Mouse (Mus musculus) limb, embryonic 12.5 days (tissue): Measurements from ENCODE around the gene Cyp2w1. TPM values are rescaled to one million over a fixed set of nuclear protein-coding genes. Genes with fewer than 3 reads are reported as not detected.

Experiments used
- ATAC-seq: fragments of 200-750 bp; cut with Nextera tagmentation; 2 replicates; pipeline ENCODE4 v1.8.0; 2017; ENCODE audit warnings: low read depth, moderate TSS enrichment; ENCODE audit not compliant: insufficient number of reproducible peaks, insufficient read depth, low FRiP score, low TSS enrichment
- H3K27ac ChIP-seq: fragments of 300-500 bp; sonication (generic); 2 replicates; pipeline ENCODE4 v1.5.1; 2016; ENCODE audit warnings: mild to moderate bottlenecking, moderate library complexity
- H3K27me3 ChIP-seq: fragments of 300-500 bp; sonication (generic); 2 replicates; pipeline ENCODE4 v1.6.1; 2016; ENCODE audit warnings: mild to moderate bottlenecking, moderate library complexity
- H3K36me3 ChIP-seq: fragments of 300-500 bp; sonication (generic); 2 replicates; pipeline ENCODE4 v1.6.1; 2016; ENCODE audit warnings: mild to moderate bottlenecking, moderate library complexity
- H3K4me1 ChIP-seq: fragments of 300-500 bp; sonication (generic); replicated peaks from 2 replicates; pipeline ENCODE4 v1.6.1; 2016
- H3K4me2 ChIP-seq: fragments of 300-500 bp; sonication (generic); 2 replicates; pipeline ENCODE4 v1.6.1; 2016; ENCODE audit warnings: mild to moderate bottlenecking, moderate library complexity
- H3K4me3 ChIP-seq: fragments of 300-500 bp; sonication (generic); replicated peaks from 2 replicates; pipeline ENCODE4 v1.5.1; 2016; ENCODE audit warnings: mild to moderate bottlenecking
- H3K9ac ChIP-seq: fragments of 300-500 bp; sonication (generic); replicated peaks from 2 replicates; pipeline ENCODE4 v1.6.1; 2016; ENCODE audit warnings: mild to moderate bottlenecking, moderate library complexity
- H3K9me3 ChIP-seq: fragments of 300-500 bp; sonication (generic); 2 replicates; pipeline ENCODE4 v1.6.1; 2016; ENCODE audit warnings: mild to moderate bottlenecking, moderate library complexity
- WGBS: fragments of 180-500 bp; shearing (Covaris S2); methylation state at CpG from one replicate; pipeline ENCODE4 v1.1.7; 2016; 5-methylcytosine and 5-hydroxymethylcytosine counted together
- polyA plus RNA-seq: library from polyadenylated mRNA; unstranded; fragments of >200 nt; fragmentation: Nextera tagmentation; extraction: Ambion mirVana; gene quantifications from 2 replicates; pipeline ENCODE4 v1.2.1, GENCODE M21; 2016

Gene Cyp2w1
- polyA plus RNA-seq = 0.90 and 1.0 TPM in 2 replicates

DNA sequence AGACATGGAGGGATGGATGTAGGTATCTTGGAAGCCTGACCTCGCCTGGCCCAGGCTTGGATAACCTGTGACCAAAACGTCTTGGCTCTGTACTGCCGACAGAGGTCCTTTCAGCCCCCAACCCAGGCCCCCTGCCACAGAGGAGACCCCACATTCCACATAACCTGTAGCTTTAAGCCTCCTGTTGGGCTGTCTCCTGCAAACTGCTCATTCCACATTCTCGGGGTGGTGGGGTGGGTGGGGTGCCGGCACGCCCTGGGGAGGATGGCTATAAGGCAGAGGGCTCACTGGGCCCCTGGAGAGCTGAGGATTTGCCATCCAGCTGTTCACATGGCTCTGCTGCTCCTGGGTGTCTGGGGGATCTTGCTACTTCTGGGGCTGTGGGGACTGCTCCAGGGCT lies at the start of gene Cyp2w1:
Gene Cyp2w1 (plus strand): TSS at position 301 of the 400 bp plus-strand sequence.
- 48% methylated on average over 6 of the region's 6 CpGs for WGBS
- H3K4me1 ChIP-seq = peaks cover 32% of the 10 kb centered on the region
- ATAC-seq = no peak
- peaks cover 11% of the 10 kb centered on the region for H3K27me3 ChIP-seq
- peak within 1 kb of the TSS; percentile 40; the same call in 1 of the 2 replicates for H3K9ac ChIP-seq
- H3K36me3 ChIP-seq = no peaks in the 10 kb centered on the region
- H3K4me2 ChIP-seq = peak within 1 kb of the TSS; percentile 32
- 0 out of 2 replicates have a peak within 1 kb of the TSS, but pooled peaks have one; percentile 3 for H3K4me3 ChIP-seq
- H3K9me3 ChIP-seq = no peaks in the 10 kb centered on the region
- H3K27ac ChIP-seq = peak within 1 kb of the TSS; percentile 41; the same call in 1 of the 2 replicates

DNA sequence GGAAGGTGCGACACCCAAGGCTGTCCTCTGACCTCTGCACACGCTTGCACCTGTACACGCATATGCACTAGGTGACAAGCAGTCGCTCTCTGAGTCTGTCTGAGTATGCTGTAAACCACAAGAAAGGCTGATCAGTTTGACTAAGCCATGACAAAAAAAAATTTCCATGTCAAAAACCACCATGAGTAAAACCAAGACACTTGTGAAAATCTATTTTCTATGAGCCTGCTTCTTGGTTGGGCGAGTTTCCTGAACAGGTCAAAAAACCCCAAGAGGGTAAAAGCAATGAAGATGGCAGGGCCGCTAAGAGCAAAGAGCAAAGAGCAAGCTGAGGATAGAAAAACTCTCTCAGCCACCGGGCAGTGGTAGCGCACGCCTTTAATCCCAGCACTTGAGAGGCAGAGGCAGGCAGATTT lies 48.8 kb upstream of the Cyp2w1 start:
- WGBS = 89% methylated on average over 9 of the region's 9 CpGs

GRCm38 (mm10) chr5:139309946-139310345 lies 42.5 kb upstream of the Cyp2w1 start:
- WGBS = 79% methylated on average over 3 of the region's 3 CpGs

More for the DNA sequence above, 48.8 kb upstream of the Cyp2w1 start:
- Histone ChIP-seq H3K9me3 (no peaks in the 10 kb centered on the region), H3K4me3 (no peak overlapping the region), H3K4me2 (no peak overlapping the region), H3K36me3 (no peaks in the 10 kb centered on the region), H3K9ac (no peak overlapping the region), H3K27ac (no peak overlapping the region), H3K27me3 (0 out of 2 replicates have a peak, but pooled peaks cover 4% of the 10 kb centered on the region), H3K4me1 (no peaks in the 10 kb centered on the region)
- no peak for ATAC-seq

GRCm38 (mm10) chr5:139310477-139310876 lies 41.9 kb upstream of the Cyp2w1 start:
- Histone ChIP-seq H3K27me3 (no peaks in the 10 kb centered on the region), H3K4me1 (no peaks in the 10 kb centered on the region), H3K9me3 (no peaks in the 10 kb centered on the region), H3K4me2 (no peak overlapping the region), H3K27ac (no peak overlapping the region), H3K9ac (no peak overlapping the region), H3K4me3 (no peak overlapping the region), H3K36me3 (no peaks in the 10 kb centered on the region)
- no peak for ATAC-seq
- WGBS = 91% methylated on average over 4 of the region's 4 CpGs

More at GRCm38 (mm10) chr5:139309946-139310345, 42.5 kb upstream of the Cyp2w1 start:
- Histone ChIP-seq H3K9ac (no peak overlapping the region), H3K27ac (no peak overlapping the region), H3K4me2 (no peak overlapping the region), H3K4me3 (no peak overlapping the region), H3K9me3 (no peaks in the 10 kb centered on the region), H3K27me3 (no peaks in the 10 kb centered on the region), H3K36me3 (no peaks in the 10 kb centered on the region), H3K4me1 (no peaks in the 10 kb centered on the region)
- no peak for ATAC-seq

GRCm38 (mm10) chr5:139311822-139312221 lies 40.6 kb upstream of the Cyp2w1 start:
- H3K4me1 ChIP-seq = no peaks in the 10 kb centered on the region
- no peak overlapping the region for H3K4me2 ChIP-seq
- ATAC-seq = no peak
- no peak overlapping the region for H3K4me3 ChIP-seq
- H3K36me3 ChIP-seq = no peaks in the 10 kb centered on the region
- no peak overlapping the region for H3K27ac ChIP-seq
- WGBS = 93% methylated on average over 9 of the region's 9 CpGs
- H3K9ac ChIP-seq = no peak overlapping the region
- H3K9me3 ChIP-seq = no peaks in the 10 kb centered on the region
- H3K27me3 ChIP-seq = no peaks in the 10 kb centered on the region

- Histone ChIP-seq H3K36me3 (no peaks in the 10 kb centered on the region), H3K9me3 (no peaks in the 10 kb centered on the region), H3K27me3 (no peaks in the 10 kb centered on the region), H3K27ac (no peak overlapping the region), H3K4me2 (no peak overlapping the region), H3K4me3 (no peak overlapping the region), H3K9ac (no peak overlapping the region), H3K4me1 (no peaks in the 10 kb centered on the region)
- 75% methylated on average over 9 of the region's 9 CpGs for WGBS
- ATAC-seq = no peak
Measured at GRCm38 (mm10) chr5:139313536-139313935, 38.9 kb upstream of the Cyp2w1 start.

DNA sequence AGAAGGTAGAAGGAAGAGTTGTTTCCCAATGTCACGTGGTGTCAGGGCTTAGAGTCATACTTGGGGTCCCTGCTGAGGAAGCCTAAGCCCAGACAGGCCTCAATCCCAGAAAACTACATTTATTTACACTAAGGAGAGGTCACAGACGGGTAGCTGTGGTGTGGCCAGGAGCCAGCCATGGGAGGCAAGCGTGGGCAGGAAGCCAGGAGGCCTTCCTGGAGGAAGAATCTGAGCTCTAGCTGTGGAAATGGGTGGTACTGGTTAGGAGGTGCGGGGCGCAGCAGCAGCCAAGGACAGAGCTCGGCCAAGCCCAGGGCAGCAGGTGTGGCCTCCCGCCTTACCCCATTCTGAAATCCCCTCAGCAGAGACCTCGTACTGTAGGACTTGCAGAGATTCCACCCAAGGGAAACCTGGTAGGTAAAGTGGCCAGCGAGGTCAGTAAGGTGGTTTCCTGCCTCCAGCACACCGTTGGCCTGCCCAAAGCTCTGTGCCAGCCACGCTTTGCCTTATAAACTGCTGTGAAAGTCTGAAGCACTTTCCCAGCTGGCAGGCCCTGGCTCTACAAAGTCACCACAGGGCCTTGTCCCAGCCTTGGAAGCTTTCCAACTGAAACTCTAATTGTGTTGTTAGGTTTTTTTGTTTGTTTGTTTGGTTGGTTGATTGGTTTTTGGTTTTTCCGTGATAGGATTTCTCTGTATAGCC lies 37.3 kb upstream of the Cyp2w1 start:
- ATAC-seq = no peak
- Histone ChIP-seq H3K9me3 (no peaks in the 10 kb centered on the region), H3K9ac (no peak overlapping the region), H3K27me3 (no peaks in the 10 kb centered on the region), H3K4me2 (no peak overlapping the region), H3K27ac (no peak overlapping the region), H3K4me3 (no peak overlapping the region), H3K4me1 (no peaks in the 10 kb centered on the region), H3K36me3 (no peaks in the 10 kb centered on the region)
- whole genome bisulfite sequencing = 82% methylated on average over 12 of the region's 12 CpGs

GRCm38 (mm10) chr5:139316982-139317675 lies 35.3 kb upstream of the Cyp2w1 start:
- H3K4me1 ChIP-seq = no peaks in the 10 kb centered on the region
- H3K27ac ChIP-seq = no peak overlapping the region
- WGBS = 69% methylated on average over 6 of the region's 6 CpGs
- H3K36me3 ChIP-seq = no peaks in the 10 kb centered on the region
- H3K9ac ChIP-seq = no peak overlapping the region
- H3K9me3 ChIP-seq = no peaks in the 10 kb centered on the region
- H3K4me3 ChIP-seq = no peak overlapping the region
- peaks cover 3% of the 10 kb centered on the region for H3K27me3 ChIP-seq
- H3K4me2 ChIP-seq = no peak overlapping the region
- no peak for ATAC-seq

GRCm38 (mm10) chr5:139317751-139318504 lies 34.5 kb upstream of the Cyp2w1 start:
- H3K27me3 ChIP-seq = peaks cover 11% of the 10 kb centered on the region
- H3K27ac ChIP-seq = no peak overlapping the region
- ATAC-seq = no peak
- H3K4me1 ChIP-seq = no peaks in the 10 kb centered on the region
- no peaks in the 10 kb centered on the region for H3K9me3 ChIP-seq
- no peak overlapping the region for H3K9ac ChIP-seq
- no peak overlapping the region for H3K4me3 ChIP-seq
- WGBS = 68% methylated on average over 21 of the region's 21 CpGs
- H3K36me3 ChIP-seq = no peaks in the 10 kb centered on the region
- H3K4me2 ChIP-seq = no peak overlapping the region

- ATAC-seq = no peak
Measured at GRCm38 (mm10) chr5:139320424-139320823, 32.0 kb upstream of the Cyp2w1 start.

GRCm38 (mm10) chr5:139321331-139321730 lies 31.1 kb upstream of the Cyp2w1 start:
- Histone ChIP-seq H3K27me3 (peaks cover 44% of the 10 kb centered on the region), H3K9ac (no peak overlapping the region), H3K9me3 (no peaks in the 10 kb centered on the region), H3K36me3 (no peaks in the 10 kb centered on the region), H3K4me1 (peaks cover 16% of the 10 kb centered on the region), H3K4me3 (no peak overlapping the region), H3K4me2 (no peak overlapping the region), H3K27ac (no peak overlapping the region)
- WGBS = 83% methylated on average over 6 of the region's 6 CpGs
- ATAC-seq = no peak

More at GRCm38 (mm10) chr5:139320424-139320823, 32.0 kb upstream of the Cyp2w1 start:
- no peak overlapping the region for H3K9ac ChIP-seq
- no peak overlapping the region for H3K4me3 ChIP-seq
- peaks cover 35% of the 10 kb centered on the region for H3K27me3 ChIP-seq
- 70% methylated on average over 7 of the region's 7 CpGs for WGBS
- H3K4me2 ChIP-seq = no peak overlapping the region
- H3K9me3 ChIP-seq = no peaks in the 10 kb centered on the region
- H3K36me3 ChIP-seq = no peaks in the 10 kb centered on the region
- no peak overlapping the region for H3K27ac ChIP-seq
- peaks cover 16% of the 10 kb centered on the region for H3K4me1 ChIP-seq
